ENCODE assay signal across 32 mouse cellular contexts in genomic region chr1:138281139-138281538, GRCm38 (mm10). TPM values are rescaled to one million over a fixed set of nuclear protein-coding genes. Genes with fewer than 3 reads are reported as not detected.
DNase-seq lines count a peak whose midpoint lies in the region; ATAC-seq and TF ChIP-seq lines count a peak whose summit lies in the region.
"Had no signal": no experiment of that assay in that cellular context is flagged by ENCODE, and none has a peak within 500 bp of the region (broad histone marks: within the 10 kb centered on the region; RNA-seq: fewer than 3 reads in every experiment).

No protein-coding gene starts in this region.

- WGBS in hindbrain, postnatal 0 days, result 42% methylated on average over 6 of the region's 6 CpGs
- WGBS in hindbrain, embryonic 13.5 days, result 53% methylated on average over 6 of the region's 6 CpGs
- WGBS in midbrain, postnatal 0 days, result 45% methylated on average over 6 of the region's 6 CpGs
- WGBS in midbrain, embryonic 13.5 days, result 49% methylated on average over 6 of the region's 6 CpGs

- H3K9me3 ChIP-seq in hindbrain, postnatal 0 days (ENCODE audit: low read length), result no peaks in the 10 kb centered on the region
- no peaks in the 10 kb centered on the region for H3K9me3 ChIP-seq in hindbrain, embryonic 13.5 days
- no peaks in the 10 kb centered on the region for H3K9me3 ChIP-seq in midbrain, postnatal 0 days (ENCODE audit: low read length)
- no peaks in the 10 kb centered on the region for H3K9me3 ChIP-seq in midbrain, embryonic 13.5 days
- H3K9me3 ChIP-seq: embryonic facial prominence, embryonic 12.5 days; forebrain, embryonic 12.5 days; heart, embryonic 10.5 days; heart, embryonic 13.5 days; intestine, embryonic 15.5 days had no signal

- no peak overlapping the region for H3K4me3 ChIP-seq in hindbrain, postnatal 0 days (ENCODE audit: low read length)
- no peak overlapping the region for H3K4me3 ChIP-seq in hindbrain, embryonic 13.5 days
- no peak overlapping the region for H3K4me3 ChIP-seq in midbrain, postnatal 0 days (ENCODE audit: low read depth, low read length)
- H3K4me3 ChIP-seq in midbrain, embryonic 13.5 days (replicated peaks), result no peak overlapping the region
- H3K4me3 ChIP-seq: embryonic facial prominence, embryonic 12.5 days; erythroblast, embryonic 14.5 days; forebrain, embryonic 12.5 days; heart, adult 2 months; heart, embryonic 10.5 days; heart, embryonic 13.5 days; intestine, embryonic 15.5 days had no signal

- H3K36me3 ChIP-seq in hindbrain, postnatal 0 days (ENCODE audit: insufficient read depth, low read length), result no peaks in the 10 kb centered on the region
- no peaks in the 10 kb centered on the region for H3K36me3 ChIP-seq in hindbrain, embryonic 13.5 days
- no peaks in the 10 kb centered on the region for H3K36me3 ChIP-seq in midbrain, postnatal 0 days (ENCODE audit: insufficient read depth, low read length)
- no peaks in the 10 kb centered on the region for H3K36me3 ChIP-seq in midbrain, embryonic 13.5 days
- H3K36me3 ChIP-seq: embryonic facial prominence, embryonic 12.5 days; forebrain, embryonic 12.5 days; G1E; heart, embryonic 10.5 days; heart, embryonic 13.5 days; intestine, embryonic 15.5 days had no signal

- H3K27me3 ChIP-seq in hindbrain, postnatal 0 days (ENCODE audit: insufficient read depth, low read length), result no peaks in the 10 kb centered on the region
- H3K27me3 ChIP-seq in hindbrain, embryonic 13.5 days, result no peaks in the 10 kb centered on the region
- no peaks in the 10 kb centered on the region for H3K27me3 ChIP-seq in midbrain, postnatal 0 days (ENCODE audit: insufficient read depth, low read length)
- H3K27me3 ChIP-seq in midbrain, embryonic 13.5 days, result no peaks in the 10 kb centered on the region
- H3K27me3 ChIP-seq: embryonic facial prominence, embryonic 12.5 days; forebrain, embryonic 12.5 days; heart, embryonic 13.5 days; intestine, embryonic 15.5 days had no signal

- H3K4me2 ChIP-seq in hindbrain, postnatal 0 days (ENCODE audit: low read depth, low read length), result no peak overlapping the region
- no peak overlapping the region for H3K4me2 ChIP-seq in hindbrain, embryonic 13.5 days
- H3K4me2 ChIP-seq in midbrain, postnatal 0 days (ENCODE audit: low read depth, low read length, poor library complexity, severe bottlenecking), result no peak overlapping the region
- H3K4me2 ChIP-seq in midbrain, embryonic 13.5 days (replicated peaks), result no peak overlapping the region
- H3K4me2 ChIP-seq: embryonic facial prominence, embryonic 12.5 days; forebrain, embryonic 12.5 days; heart, embryonic 13.5 days; intestine, embryonic 15.5 days had no signal

- DNase-seq in cerebellum, postnatal 14 days, result peak; percentile 6 to 7
- DNase-seq in cerebellum, postnatal 25 days, result no peak
- DNase-seq in hindbrain, postnatal 0 days (ENCODE audit: low spot score), result peak; percentile 25
- peak; percentile 21 for DNase-seq in midbrain, postnatal 0 days (ENCODE audit: low spot score)
- DNase-seq: adrenal gland, postnatal 10 days; B cell, adult 2 months; cerebellum, adult 11-12 months; cerebellum, adult 8-10 months; gastrocnemius, postnatal 10 days; gastrocnemius, postnatal 36 days; heart, adult 2 months; heart, postnatal 14 days; heart, postnatal 4 days; kidney, adult 11 months had no signal

- no peaks in the 10 kb centered on the region for H3K4me1 ChIP-seq in hindbrain, postnatal 0 days (ENCODE audit: insufficient read depth, low read length)
- no peaks in the 10 kb centered on the region for H3K4me1 ChIP-seq in hindbrain, embryonic 13.5 days (replicated peaks)
- H3K4me1 ChIP-seq in midbrain, postnatal 0 days (ENCODE audit: insufficient read depth, low read length), result no peaks in the 10 kb centered on the region
- no peaks in the 10 kb centered on the region for H3K4me1 ChIP-seq in midbrain, embryonic 13.5 days (replicated peaks)
- H3K4me1 ChIP-seq: forebrain, embryonic 12.5 days; heart, embryonic 10.5 days; intestine, embryonic 15.5 days had no signal

- TF ChIP-seq CTCF in hindbrain, postnatal 0 days (IDR thresholded peaks at IDR 0.05; ENCODE audit: low read depth), result no peak
- TF ChIP-seq CTCF in midbrain, postnatal 0 days (IDR thresholded peaks at IDR 0.05), result no peak

- no peak overlapping the region for H3K27ac ChIP-seq in hindbrain, postnatal 0 days
- H3K27ac ChIP-seq in hindbrain, embryonic 13.5 days, result no peak overlapping the region
- no peak overlapping the region for H3K27ac ChIP-seq in midbrain, postnatal 0 days (ENCODE audit: low read depth, low read length)
- H3K27ac ChIP-seq in midbrain, embryonic 13.5 days, result no peak overlapping the region
- H3K27ac ChIP-seq: embryonic facial prominence, embryonic 12.5 days; forebrain, embryonic 12.5 days; heart, adult 2 months; heart, embryonic 10.5 days; heart, embryonic 13.5 days; intestine, embryonic 15.5 days had no signal

- no peak overlapping the region for H3K9ac ChIP-seq in hindbrain, postnatal 0 days (replicated peaks; ENCODE audit: low read length)
- no peak overlapping the region for H3K9ac ChIP-seq in hindbrain, embryonic 13.5 days
- H3K9ac ChIP-seq in midbrain, postnatal 0 days (replicated peaks; ENCODE audit: low read length, poor library complexity, severe bottlenecking), result no peak overlapping the region
- H3K9ac ChIP-seq in midbrain, embryonic 13.5 days (replicated peaks), result no peak overlapping the region
- H3K9ac ChIP-seq: embryonic facial prominence, embryonic 12.5 days; forebrain, embryonic 12.5 days; heart, embryonic 13.5 days; intestine, embryonic 15.5 days had no signal

- ATAC-seq in hindbrain, postnatal 0 days, result no peak
- no peak for ATAC-seq in hindbrain, embryonic 13.5 days (ENCODE audit: low FRiP score)
- ATAC-seq in midbrain, postnatal 0 days (ENCODE audit: low FRiP score), result no peak
- ATAC-seq in midbrain, embryonic 13.5 days, result no peak
- ATAC-seq in inflammation-experienced regulatory T-cells, adult 6 months, result peak; percentile 20
- ATAC-seq: forebrain, embryonic 16.5 days; intestine, embryonic 15.5 days; Patski had no signal

RNA-seq across cellular contexts. Expression of gene Atp6v1g3, which starts 7.6 kb away (rescaled TPM):
- not detected in 2 replicates for total RNA-seq in hindbrain, postnatal 0 days (2014; rRNA removed)
- polyA plus RNA-seq in hindbrain, postnatal 0 days (2015; fragmentation: Nextera tagmentation; extraction: Ambion mirVana), result not detected in 2 replicates
- not detected in 2 replicates for polyA plus RNA-seq in hindbrain, embryonic 13.5 days (2015; fragmentation: Nextera tagmentation; extraction: Ambion mirVana)
- not detected in 2 replicates for total RNA-seq in midbrain, postnatal 0 days (2014; rRNA removed)
- polyA plus RNA-seq in midbrain, postnatal 0 days (2015; fragmentation: Nextera tagmentation; extraction: Ambion mirVana), result not detected in 2 replicates
- not detected in 2 replicates for polyA plus RNA-seq in midbrain, embryonic 13.5 days (2015; fragmentation: Nextera tagmentation; extraction: Ambion mirVana)
- 1 to 10 TPM in 1 of 3 experiments, under 1 TPM in 2; 0.50 to 2.9 (median 0.82) TPM for polyA plus RNA-seq in inflammation-experienced regulatory T-cells, adult 6 months (2017; shearing (Covaris generic))
- total RNA-seq: adrenal gland, adult 18-20 months; adrenal gland, postnatal 10 days; CH12.LX; G1E; gastrocnemius, adult 18-20 months; gastrocnemius, postnatal 10 days; gastrocnemius, postnatal 36 days; granulocyte monocyte progenitor cell, adult 5-6 weeks; heart, adult 2 months; heart, postnatal 14 days; heart, postnatal 4 days had no signal
- polyA plus RNA-seq: erythroblast, embryonic 14.5 days; forebrain, embryonic 12.5 days; forebrain, embryonic 16.5 days; G1E; heart, adult 2 months; heart, embryonic 10.5 days; heart, embryonic 13.5 days; heart, embryonic 16.5 days; hindbrain, embryonic 11.5 days; intestine, embryonic 15.5 days; Patski had no signal

Comparison
In these comparisons a context has a peak if more than half of its experiments do, and no peak if none do; other contexts are left out.
1. DNase-seq: peak in cerebellum, postnatal 14 days (2 of 2), hindbrain, postnatal 0 days (single experiment) and midbrain, postnatal 0 days (single experiment); none in cerebellum, postnatal 25 days (0 of 2).